Mouse (Mus musculus): ENCODE results near the gene Hecw2. TPM values are rescaled to one million over a fixed set of nuclear protein-coding genes. Genes with fewer than 3 reads are reported as not detected.
A peak's percentile ranks its signal among the peaks of the same experiment; 100 is the strongest.

The Hecw2 gene
- polyA plus RNA-seq, 1 experiment from 2014 or later, result 2.9 TPM

DNA sequence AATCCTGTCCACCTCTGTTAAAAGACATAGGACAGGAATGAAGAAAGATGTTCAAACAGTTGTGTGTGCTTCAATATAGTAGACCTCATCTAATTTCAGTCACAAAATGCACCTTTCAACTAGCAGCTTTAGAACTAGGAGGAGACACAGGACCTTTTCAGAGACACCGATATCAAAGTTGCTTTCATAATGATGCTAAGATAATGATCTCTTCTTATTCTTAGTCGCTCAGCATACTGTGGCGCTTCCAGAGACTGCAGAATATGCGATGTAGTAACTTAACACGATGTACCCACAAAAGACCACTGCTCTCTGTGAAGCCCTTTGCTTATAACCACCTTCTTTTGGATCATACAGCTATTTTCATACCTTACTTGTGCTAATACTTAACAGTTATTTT is 399.9 kb downstream of the Hecw2 start:
- Histone ChIP-seq H3K36me3 (ENCODE audit: control insufficient read depth, insufficient read depth, low read length) (no peaks in the 10 kb centered on the region), H3K9ac (ENCODE audit: low read length) (no peak overlapping the region), H3K4me1 (replicated peaks; ENCODE audit: control insufficient read depth, insufficient read depth, low read length) (no peaks in the 10 kb centered on the region), H3K4me3 (ENCODE audit: low read depth, low read length) (no peak overlapping the region), H3K27me3 (ENCODE audit: control insufficient read depth, insufficient read depth, low read length) (no peaks in the 10 kb centered on the region), H3K9me3 (ENCODE audit: control insufficient read depth, low read length) (no peaks in the 10 kb centered on the region), H3K4me2 (ENCODE audit: low read depth, low read length, severe bottlenecking) (no peak overlapping the region), H3K27ac (ENCODE audit: low read depth, low read length) (no peak overlapping the region)
- ATAC-seq (replicated peaks; ENCODE audit: low FRiP score) (no peak), DNase-seq (ENCODE audit: low spot score) (no peak)
- WGBS, result 92% methylated on average over 5 of the region's 5 CpGs

DNA sequence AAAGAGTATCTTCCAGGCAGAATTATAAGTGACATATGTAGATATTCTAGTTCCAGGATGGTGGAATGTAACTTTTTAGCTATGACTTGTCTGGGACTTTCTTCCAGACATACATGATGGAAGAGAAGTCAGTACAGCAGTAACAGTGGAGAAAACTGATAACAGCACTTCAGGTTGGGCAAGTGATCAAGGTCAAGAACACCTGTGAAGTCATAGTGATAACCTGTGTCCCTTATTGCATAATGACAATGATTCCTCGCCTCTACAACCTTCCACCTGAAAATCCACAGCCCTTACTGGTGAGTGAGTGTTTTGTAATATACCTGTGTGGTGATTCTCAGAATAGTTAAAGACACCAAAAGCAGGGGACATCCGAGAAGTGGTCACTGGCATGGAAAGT is 400.7 kb downstream of the Hecw2 start:
- Histone ChIP-seq H3K9me3 (ENCODE audit: control insufficient read depth, low read length) (no peaks in the 10 kb centered on the region), H3K4me1 (replicated peaks; ENCODE audit: control insufficient read depth, insufficient read depth, low read length) (no peaks in the 10 kb centered on the region), H3K36me3 (ENCODE audit: control insufficient read depth, insufficient read depth, low read length) (no peaks in the 10 kb centered on the region), H3K27ac (ENCODE audit: low read depth, low read length) (no peak overlapping the region), H3K27me3 (ENCODE audit: control insufficient read depth, insufficient read depth, low read length) (no peaks in the 10 kb centered on the region), H3K4me3 (ENCODE audit: low read depth, low read length) (no peak overlapping the region), H3K9ac (ENCODE audit: low read length) (no peak overlapping the region), H3K4me2 (ENCODE audit: low read depth, low read length, severe bottlenecking) (no peak overlapping the region)
- WGBS, result 75% methylated on average over 2 of the region's 2 CpGs
- ATAC-seq (replicated peaks; ENCODE audit: low FRiP score) (no peak), DNase-seq (ENCODE audit: low spot score) (no peak)

DNA sequence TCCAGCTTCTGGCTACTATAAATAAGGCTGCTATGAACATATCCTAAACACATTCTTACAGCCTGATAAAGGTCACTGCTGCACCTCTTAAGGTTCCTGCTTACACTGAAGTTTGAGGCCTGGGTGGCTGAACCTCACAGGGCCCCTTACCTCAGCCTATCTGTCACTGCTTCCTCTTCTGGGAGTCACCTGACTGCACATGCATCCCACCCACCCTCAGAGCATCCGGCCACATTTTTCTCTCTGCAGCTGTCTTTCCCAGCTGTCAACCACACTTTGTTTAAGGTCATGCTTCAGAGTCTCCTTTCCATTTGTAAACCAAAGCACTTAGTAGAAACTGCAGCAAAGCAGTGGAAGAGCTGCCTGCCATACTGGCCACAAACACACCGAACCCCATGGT is 403.6 kb downstream of the Hecw2 start:
- DNase-seq (ENCODE audit: low spot score) (no peak), ATAC-seq (replicated peaks; ENCODE audit: low FRiP score) (no peak)
- Histone ChIP-seq H3K27me3 (ENCODE audit: control insufficient read depth, insufficient read depth, low read length) (no peaks in the 10 kb centered on the region), H3K4me1 (replicated peaks; ENCODE audit: control insufficient read depth, insufficient read depth, low read length) (no peaks in the 10 kb centered on the region), H3K9me3 (ENCODE audit: control insufficient read depth, low read length) (no peaks in the 10 kb centered on the region), H3K4me3 (ENCODE audit: low read depth, low read length) (no peak overlapping the region), H3K9ac (ENCODE audit: low read length) (no peak overlapping the region), H3K36me3 (ENCODE audit: control insufficient read depth, insufficient read depth, low read length) (no peaks in the 10 kb centered on the region), H3K4me2 (ENCODE audit: low read depth, low read length, severe bottlenecking) (no peak overlapping the region), H3K27ac (ENCODE audit: low read depth, low read length) (no peak overlapping the region)
- WGBS, result 88% methylated on average over 2 of the region's 2 CpGs

DNA sequence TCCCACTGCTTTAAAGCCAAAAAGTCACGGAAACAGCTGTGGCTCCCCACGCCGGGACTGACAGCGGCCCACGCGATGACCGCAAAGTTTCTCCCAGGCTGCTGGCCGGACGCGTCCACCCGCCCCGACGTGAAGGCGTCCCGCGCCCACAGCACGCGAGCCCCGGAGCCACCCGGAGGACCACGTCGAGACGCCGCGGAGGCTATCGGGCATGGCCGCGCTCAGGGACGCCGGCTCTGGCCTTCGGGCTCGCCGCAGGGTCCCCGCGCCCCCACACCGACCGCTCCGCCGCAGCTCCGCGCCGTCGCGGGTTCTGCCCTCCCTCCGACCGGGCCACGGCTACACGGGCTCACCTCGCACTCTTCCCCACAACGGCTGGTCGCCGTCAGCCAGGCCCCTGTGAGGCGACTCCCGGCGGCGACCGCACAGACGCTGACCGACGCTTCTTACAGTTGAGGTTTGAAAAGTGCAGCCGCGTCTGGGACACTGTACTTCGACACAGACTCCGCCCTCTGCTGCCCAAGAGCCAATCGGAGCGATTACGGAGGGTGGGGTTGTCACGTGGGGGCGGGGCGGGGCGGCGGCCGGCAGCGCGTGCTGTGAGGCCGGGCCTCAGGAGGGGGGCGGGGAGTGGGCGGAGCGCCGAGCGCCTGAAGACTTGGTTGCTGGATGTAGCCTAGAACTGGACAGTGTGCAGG is 410.1 kb downstream of the Hecw2 start, which contains the start of gene Stk17b:
Stk17b (minus strand) TSS at position 504 of the 698 bp plus-strand sequence.
- ATAC-seq (replicated peaks; ENCODE audit: low FRiP score) (peak; percentile 99), DNase-seq (ENCODE audit: low spot score) (peak; percentile 97)
- Histone ChIP-seq H3K36me3 (ENCODE audit: control insufficient read depth, insufficient read depth, low read length) (no peaks in the 10 kb centered on the region), H3K27me3 (ENCODE audit: control insufficient read depth, insufficient read depth, low read length) (no peaks in the 10 kb centered on the region), H3K4me1 (replicated peaks; ENCODE audit: control insufficient read depth, insufficient read depth, low read length) (no peaks in the 10 kb centered on the region), H3K4me2 (ENCODE audit: low read depth, low read length, severe bottlenecking) (peak within 1 kb of the TSS; percentile 68), H3K9ac (ENCODE audit: low read length) (peak within 1 kb of the TSS; percentile 76), H3K9me3 (ENCODE audit: control insufficient read depth, low read length) (no peaks in the 10 kb centered on the region), H3K27ac (ENCODE audit: low read depth, low read length) (no peak within 1 kb of the TSS), H3K4me3 (ENCODE audit: low read depth, low read length) (peak within 1 kb of the TSS; percentile 80)
- under 1% methylated on average over 68 of the region's 81 CpGs for WGBS

DNA sequence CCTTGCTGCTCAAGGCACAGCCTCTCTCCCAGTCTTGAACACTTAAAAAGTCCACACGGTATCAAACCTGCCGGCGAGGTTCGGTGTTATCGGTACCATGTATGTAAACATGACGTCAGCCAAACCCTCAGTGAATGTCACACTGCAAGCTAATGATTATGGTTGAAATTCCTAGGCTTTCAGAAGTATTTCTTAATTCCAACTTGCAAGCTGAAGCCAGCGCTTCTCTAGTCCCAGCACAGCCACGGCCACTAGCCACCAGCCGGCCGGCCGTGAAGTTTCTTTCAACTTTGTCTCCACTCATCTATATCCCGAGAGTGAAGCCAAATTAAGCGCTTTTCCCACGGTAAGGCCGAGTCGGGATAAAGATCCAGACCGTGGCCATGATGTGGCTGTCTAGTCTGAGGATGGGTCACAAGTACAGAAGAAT is 410.7 kb downstream of the Hecw2 start:
- Histone ChIP-seq H3K27me3 (ENCODE audit: control insufficient read depth, insufficient read depth, low read length) (no peaks in the 10 kb centered on the region), H3K9me3 (ENCODE audit: control insufficient read depth, low read length) (no peaks in the 10 kb centered on the region), H3K4me1 (replicated peaks; ENCODE audit: control insufficient read depth, insufficient read depth, low read length) (no peaks in the 10 kb centered on the region), H3K4me3 (ENCODE audit: low read depth, low read length) (peak overlapping the region; percentile 80), H3K9ac (ENCODE audit: low read length) (peak overlapping the region; percentile 76), H3K4me2 (ENCODE audit: low read depth, low read length, severe bottlenecking) (peak overlapping the region; percentile 68), H3K27ac (ENCODE audit: low read depth, low read length) (no peak overlapping the region), H3K36me3 (ENCODE audit: control insufficient read depth, insufficient read depth, low read length) (no peaks in the 10 kb centered on the region)
- peak; percentile 28 for ATAC-seq (replicated peaks; ENCODE audit: low FRiP score)
- WGBS, result under 1% methylated on average over 17 of the region's 17 CpGs
- peak; percentile 68 for DNase-seq (ENCODE audit: low spot score)

DNA sequence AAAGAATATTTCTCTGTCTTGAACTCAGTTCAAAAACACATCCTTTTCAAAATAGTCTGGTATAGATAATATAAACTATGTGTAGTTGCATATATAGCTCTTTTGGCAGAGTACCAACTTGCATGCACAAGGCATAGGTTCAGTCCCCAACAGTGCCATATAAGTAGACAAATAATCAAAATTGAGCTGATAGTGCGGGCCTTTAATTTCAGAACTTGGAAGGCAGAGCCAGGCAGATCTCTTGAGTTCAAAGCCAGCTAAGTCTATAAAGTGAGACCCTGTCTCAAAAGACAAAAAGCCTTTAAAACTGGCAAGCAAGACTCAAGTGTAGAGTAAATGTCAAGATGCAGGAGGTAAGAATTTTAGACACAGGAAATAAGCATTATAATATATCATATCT is 412.0 kb downstream of the Hecw2 start:
- Histone ChIP-seq H3K4me2 (ENCODE audit: low read depth, low read length, severe bottlenecking) (no peak overlapping the region), H3K4me3 (ENCODE audit: low read depth, low read length) (no peak overlapping the region), H3K36me3 (ENCODE audit: control insufficient read depth, insufficient read depth, low read length) (no peaks in the 10 kb centered on the region), H3K27me3 (ENCODE audit: control insufficient read depth, insufficient read depth, low read length) (no peaks in the 10 kb centered on the region), H3K9ac (ENCODE audit: low read length) (no peak overlapping the region), H3K4me1 (replicated peaks; ENCODE audit: control insufficient read depth, insufficient read depth, low read length) (no peaks in the 10 kb centered on the region), H3K27ac (ENCODE audit: low read depth, low read length) (no peak overlapping the region), H3K9me3 (ENCODE audit: control insufficient read depth, low read length) (no peaks in the 10 kb centered on the region)
- ATAC-seq (replicated peaks; ENCODE audit: low FRiP score), result no peak
- DNase-seq (ENCODE audit: low spot score), result no peak
- 92% methylated on average over 1 of the region's 1 CpGs for WGBS

DNA sequence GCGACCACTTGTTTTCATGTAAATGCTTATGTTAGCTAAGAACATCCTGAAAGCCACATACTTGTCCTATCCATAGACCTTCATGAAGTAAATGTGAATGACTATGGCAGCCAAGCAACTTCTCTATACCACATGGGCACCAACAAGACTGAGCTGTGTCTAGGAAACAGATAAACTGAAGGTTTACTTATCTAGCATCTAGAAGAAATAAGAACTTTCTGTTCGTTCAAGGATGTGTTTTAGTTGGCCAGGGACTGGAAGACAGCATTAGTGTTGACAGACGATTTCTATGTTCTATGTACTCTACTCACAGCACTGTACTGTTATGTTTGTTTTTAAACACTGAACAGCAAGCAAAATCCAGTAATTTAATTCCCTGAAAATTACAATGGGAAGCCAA is 412.9 kb downstream of the Hecw2 start:
- no peak overlapping the region for H3K4me2 ChIP-seq (ENCODE audit: low read depth, low read length, severe bottlenecking)
- no peaks in the 10 kb centered on the region for H3K36me3 ChIP-seq (ENCODE audit: control insufficient read depth, insufficient read depth, low read length)
- DNase-seq (ENCODE audit: low spot score), result no peak
- no peak overlapping the region for H3K4me3 ChIP-seq (ENCODE audit: low read depth, low read length)
- no peak overlapping the region for H3K9ac ChIP-seq (ENCODE audit: low read length)
- no peaks in the 10 kb centered on the region for H3K9me3 ChIP-seq (ENCODE audit: control insufficient read depth, low read length)
- H3K27me3 ChIP-seq (ENCODE audit: control insufficient read depth, insufficient read depth, low read length), result no peaks in the 10 kb centered on the region
- H3K27ac ChIP-seq (ENCODE audit: low read depth, low read length), result no peak overlapping the region
- ATAC-seq (replicated peaks; ENCODE audit: low FRiP score), result no peak
- 88% methylated on average over 3 of the region's 3 CpGs for WGBS
- no peaks in the 10 kb centered on the region for H3K4me1 ChIP-seq (replicated peaks; ENCODE audit: control insufficient read depth, insufficient read depth, low read length)

DNA sequence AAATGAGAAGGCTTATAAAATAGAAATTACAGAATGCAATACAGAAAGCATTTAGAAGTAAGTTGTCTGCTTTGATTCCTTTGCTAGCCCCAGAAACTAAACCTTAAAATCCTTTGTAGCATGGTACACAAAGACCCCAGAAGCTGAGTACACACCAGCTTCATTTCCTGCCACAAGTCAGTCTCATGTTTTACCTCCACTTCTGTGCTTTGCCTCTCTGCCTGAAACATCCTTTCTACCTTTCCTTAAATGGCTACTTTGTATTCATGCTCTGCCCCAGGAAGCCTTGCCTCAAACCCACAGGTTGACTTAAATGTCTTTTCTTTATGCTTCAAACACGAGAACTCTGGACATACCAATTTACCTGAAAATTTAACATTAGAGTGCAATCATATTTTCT is 413.7 kb downstream of the Hecw2 start:
- Histone ChIP-seq H3K4me3 (ENCODE audit: low read depth, low read length) (no peak overlapping the region), H3K4me1 (replicated peaks; ENCODE audit: control insufficient read depth, insufficient read depth, low read length) (no peaks in the 10 kb centered on the region), H3K4me2 (ENCODE audit: low read depth, low read length, severe bottlenecking) (no peak overlapping the region), H3K27me3 (ENCODE audit: control insufficient read depth, insufficient read depth, low read length) (no peaks in the 10 kb centered on the region), H3K36me3 (ENCODE audit: control insufficient read depth, insufficient read depth, low read length) (no peaks in the 10 kb centered on the region), H3K9ac (ENCODE audit: low read length) (no peak overlapping the region), H3K27ac (ENCODE audit: low read depth, low read length) (no peak overlapping the region), H3K9me3 (ENCODE audit: control insufficient read depth, low read length) (no peaks in the 10 kb centered on the region)
- ATAC-seq (replicated peaks; ENCODE audit: low FRiP score) (no peak), DNase-seq (ENCODE audit: low spot score) (no peak)
- 75% methylated on average over 1 of the region's 1 CpGs for WGBS

Measured in forebrain, embryonic 11.5 days (tissue).